Mouse (Mus musculus) kidney, adult 2 months (tissue): Measurements from ENCODE around the gene Acsl1.

Experiments used
- CTCF ChIP-seq: fragments of 200-500 bp; conservative IDR thresholded peaks from 2 replicates; pipeline ENCODE4 v1.5.1; 2011; ENCODE audit warnings: low read depth, mild to moderate bottlenecking, control low read depth, low read length, moderate library complexity, mixed read lengths; ENCODE audit not compliant: insufficient read depth, insufficient read length
- POLR2A ChIP-seq: fragments of 200-500 bp; IDR thresholded peaks from one replicate; pipeline ENCODE4 v1.6.1; 2011; ENCODE audit warnings: low read depth, low read length, control low read depth

GRCm38 (mm10) chr8:46530541-46530940 is 59.7 kb downstream of the Acsl1 start:
- TF ChIP-seq POLR2A (no peak), CTCF (no peak)
